Mouse (Mus musculus): ENCODE data around the gene Rasa1.

GRCm38 (mm10) chr13:85191253-85191652 is 97.7 kb downstream of the Rasa1 start:
- TF ChIP-seq USF1 (IDR thresholded peaks at IDR 0.05; ENCODE audit: low read depth) (no peak), CTCF (IDR thresholded peaks at IDR 0.05; ENCODE audit: control insufficient read depth, insufficient read depth, insufficient read length) (no peak)
